Mouse (Mus musculus) C2C12 (cell line): Measurements from ENCODE around the gene Gtpbp4.

Experiments
- CEBPB ChIP-seq: IDR thresholded peaks from one replicate; pipeline ENCODE4 v1.6.1; 2011; ENCODE audit warnings: low read depth, mild to moderate bottlenecking, control low read depth, moderate library complexity
- CTCF ChIP-seq: IDR thresholded peaks from one replicate; pipeline ENCODE4 v1.5.1; 2011; ENCODE audit not compliant: control insufficient read depth, insufficient read depth, insufficient read length
- MAX ChIP-seq: IDR thresholded peaks from one replicate; pipeline ENCODE4 v1.6.1; 2011; ENCODE audit warnings: mild to moderate bottlenecking, control low read depth
- MYOD1 ChIP-seq: IDR thresholded peaks from one replicate; pipeline ENCODE4 v1.6.1; 2011; ENCODE audit warnings: low read depth; ENCODE audit not compliant: control insufficient read depth, insufficient read length
- USF1 ChIP-seq: IDR thresholded peaks from one replicate; pipeline ENCODE4 v1.6.1; 2011; ENCODE audit warnings: low read depth, mild to moderate bottlenecking, control low read depth, moderate library complexity

GRCm38 (mm10) chr13:8972972-8973371 is 22.9 kb downstream of the Gtpbp4 start:
- no peak for TF ChIP-seq USF1
- no peak for TF ChIP-seq CEBPB
- TF ChIP-seq CTCF: no peak
- TF ChIP-seq MAX: no peak
- no peak for TF ChIP-seq MYOD1
